ENCODE assay signal across 9 mouse cellular contexts in the genomic region with DNA sequence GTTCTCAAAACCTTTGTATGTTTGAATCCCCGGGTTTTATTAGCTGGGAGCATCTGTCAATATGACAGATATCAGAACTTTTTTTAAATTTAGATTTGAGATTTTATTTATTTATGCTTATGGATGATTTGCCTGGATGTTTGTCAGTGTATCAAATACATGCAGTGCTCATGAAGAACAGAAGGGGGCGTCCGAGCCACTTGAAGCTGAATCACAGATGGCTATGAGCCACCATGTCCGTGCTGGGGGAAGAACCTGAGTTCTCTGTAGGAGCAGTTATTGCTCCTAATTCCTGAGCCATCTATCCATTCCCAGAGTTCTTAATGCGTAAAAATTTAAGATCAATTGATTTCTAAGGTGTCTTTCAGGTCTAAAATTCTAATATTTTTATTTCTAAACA. TPM values are rescaled to one million over a fixed set of nuclear protein-coding genes. Genes with fewer than 3 reads are reported as not detected.
A peak's percentile ranks its signal among the peaks of the same experiment; 100 is the strongest.
DNase-seq lines count a peak whose midpoint lies in the region; ATAC-seq and TF ChIP-seq lines count a peak whose summit lies in the region.
"Had no signal": no experiment of that assay in that cellular context is flagged by ENCODE, and none has a peak within 500 bp of the region (broad histone marks: within the 10 kb centered on the region; RNA-seq: fewer than 3 reads in every experiment).

No protein-coding gene starts in this region.

- intact Hi-C loops in gastrocnemius, adult 2 months (cut with DNase I), result no loop called here
- intact Hi-C loops in heart, postnatal 14 days (cut with DNase I), result no loop called here

- DNase-seq in gastrocnemius, adult 2 months, result no peak
- DNase-seq in gastrocnemius, postnatal 25 days, result no peak
- DNase-seq in right cerebral cortex, postnatal 14 days, result peak; percentile 5
- no peak for DNase-seq in right cerebral cortex, postnatal 4 days
- DNase-seq in heart, postnatal 14 days, result peak; percentile 8 to 14
- peak; percentile 2 for DNase-seq in spleen, adult 12 weeks (ENCODE audit: low spot score)
- DNase-seq in right cerebral cortex, postnatal 25 days, result no peak

- no peak overlapping the region for H3K27ac ChIP-seq in gastrocnemius, adult 2 months
- H3K27ac ChIP-seq: limb, embryonic 15.5 days had no signal

- no peak for ATAC-seq in megakaryocyte progenitor cell, adult 5-6 weeks (replicated peaks; ENCODE audit: poor library complexity)

- peak; percentile 41 for TF ChIP-seq CTCF in gastrocnemius, adult 2 months (IDR thresholded peaks at IDR 0.05)

- no peak overlapping the region for H3K4me3 ChIP-seq in gastrocnemius, adult 2 months
- H3K4me3 ChIP-seq: limb, embryonic 15.5 days had no signal

RNA-seq across cellular contexts. Expression of a gene that starts 12.4 kb away (rescaled TPM):
- not detected for total RNA-seq in gastrocnemius, adult 2 months (2021)
- not detected for total RNA-seq in gastrocnemius, postnatal 25 days (2021)
- not detected for total RNA-seq in heart, postnatal 14 days (2021)
- total RNA-seq in megakaryocyte progenitor cell, adult 5-6 weeks (2015), result not detected in 2 replicates
- total RNA-seq in megakaryocyte progenitor cell, adult 5-6 weeks (2017), result not detected in 2 replicates

RNA-seq across cellular contexts. Expression of a gene that starts 19.0 kb away (rescaled TPM):
- not detected for total RNA-seq in gastrocnemius, adult 2 months (2021)
- not detected for total RNA-seq in gastrocnemius, postnatal 25 days (2021)
- total RNA-seq in heart, postnatal 14 days (2021), result not detected
- not detected in 2 replicates for total RNA-seq in megakaryocyte progenitor cell, adult 5-6 weeks (2015)
- not detected in 2 replicates for total RNA-seq in megakaryocyte progenitor cell, adult 5-6 weeks (2017)

RNA-seq across cellular contexts. Expression of a gene that starts 48.1 kb away (rescaled TPM):
- not detected for total RNA-seq in gastrocnemius, adult 2 months (2021)
- not detected for total RNA-seq in gastrocnemius, postnatal 25 days (2021)
- total RNA-seq in heart, postnatal 14 days (2021), result not detected
- total RNA-seq in megakaryocyte progenitor cell, adult 5-6 weeks (2015), result not detected in 2 replicates
- total RNA-seq in megakaryocyte progenitor cell, adult 5-6 weeks (2017), result not detected in 2 replicates

RNA-seq across cellular contexts. Expression of a gene that starts 53.4 kb away (rescaled TPM):
- total RNA-seq in gastrocnemius, adult 2 months (2021), result not detected
- total RNA-seq in gastrocnemius, postnatal 25 days (2021), result not detected
- total RNA-seq in heart, postnatal 14 days (2021), result not detected
- total RNA-seq in megakaryocyte progenitor cell, adult 5-6 weeks (2015), result not detected in 2 replicates
- not detected in 2 replicates for total RNA-seq in megakaryocyte progenitor cell, adult 5-6 weeks (2017)

Comparison
In these comparisons a context has a peak if more than half of its experiments do, and no peak if none do; other contexts are left out.
1. DNase-seq: peak in right cerebral cortex, postnatal 14 days (single experiment), heart, postnatal 14 days (2 of 2) and spleen, adult 12 weeks (single experiment); none in gastrocnemius, adult 2 months (single experiment), gastrocnemius, postnatal 25 days (single experiment), right cerebral cortex, postnatal 4 days (single experiment) and right cerebral cortex, postnatal 25 days (single experiment).